Comparison of ENCODE assay signal across 1 mouse cellular context in the genomic region with DNA sequence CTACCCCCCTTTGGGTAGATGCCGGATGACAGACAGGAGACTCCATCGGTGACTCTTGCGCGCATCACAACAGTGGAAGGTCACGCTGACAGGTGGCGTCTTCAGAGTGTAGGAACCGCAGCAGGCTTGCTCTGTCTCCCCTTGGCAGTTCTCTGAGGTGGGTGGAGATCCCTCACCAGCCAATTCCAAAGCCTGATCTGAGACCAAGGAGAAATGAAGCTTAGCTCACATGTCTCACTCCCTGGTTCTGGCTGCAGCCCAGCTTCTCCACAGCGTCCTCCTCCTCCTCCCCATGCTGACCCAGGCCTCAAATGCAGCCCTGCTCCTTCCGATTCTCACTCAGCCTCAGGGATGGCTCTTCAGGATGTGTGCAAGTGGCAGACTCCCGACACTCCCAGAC.
TF ChIP-seq lines count a peak whose summit lies in the region.

No protein-coding gene starts in this region.

TF ChIP-seq in ES-E14, 5 proteins besides CTCF, POLR2A, EP300 and RAD21:
- TF ChIP-seq MAFK (IDR thresholded peaks at IDR 0.05; ENCODE audit: insufficient read depth, low read depth, low read length): no peak
- TF ChIP-seq HCFC1 (IDR thresholded peaks at IDR 0.05; ENCODE audit: borderline replicate concordance, insufficient read depth, low read length): no peak
- TF ChIP-seq CHD2 (IDR thresholded peaks at IDR 0.05; ENCODE audit: low read depth, low read length): no peak
- TF ChIP-seq ZC3H11A (IDR thresholded peaks at IDR 0.05; ENCODE audit: borderline replicate concordance, low read depth, low read length): no peak
- no peak for TF ChIP-seq ZNF384 (IDR thresholded peaks at IDR 0.05; ENCODE audit: low read depth, low read length)
